Mouse (Mus musculus): ENCODE data around the gene Pepd. TPM values are rescaled to one million over a fixed set of nuclear protein-coding genes. Genes with fewer than 3 reads are reported as not detected.

Pepd gene
- polyA plus RNA-seq (2012; fragmentation: generic; extraction: Trizol), result 82.1 TPM

DNA sequence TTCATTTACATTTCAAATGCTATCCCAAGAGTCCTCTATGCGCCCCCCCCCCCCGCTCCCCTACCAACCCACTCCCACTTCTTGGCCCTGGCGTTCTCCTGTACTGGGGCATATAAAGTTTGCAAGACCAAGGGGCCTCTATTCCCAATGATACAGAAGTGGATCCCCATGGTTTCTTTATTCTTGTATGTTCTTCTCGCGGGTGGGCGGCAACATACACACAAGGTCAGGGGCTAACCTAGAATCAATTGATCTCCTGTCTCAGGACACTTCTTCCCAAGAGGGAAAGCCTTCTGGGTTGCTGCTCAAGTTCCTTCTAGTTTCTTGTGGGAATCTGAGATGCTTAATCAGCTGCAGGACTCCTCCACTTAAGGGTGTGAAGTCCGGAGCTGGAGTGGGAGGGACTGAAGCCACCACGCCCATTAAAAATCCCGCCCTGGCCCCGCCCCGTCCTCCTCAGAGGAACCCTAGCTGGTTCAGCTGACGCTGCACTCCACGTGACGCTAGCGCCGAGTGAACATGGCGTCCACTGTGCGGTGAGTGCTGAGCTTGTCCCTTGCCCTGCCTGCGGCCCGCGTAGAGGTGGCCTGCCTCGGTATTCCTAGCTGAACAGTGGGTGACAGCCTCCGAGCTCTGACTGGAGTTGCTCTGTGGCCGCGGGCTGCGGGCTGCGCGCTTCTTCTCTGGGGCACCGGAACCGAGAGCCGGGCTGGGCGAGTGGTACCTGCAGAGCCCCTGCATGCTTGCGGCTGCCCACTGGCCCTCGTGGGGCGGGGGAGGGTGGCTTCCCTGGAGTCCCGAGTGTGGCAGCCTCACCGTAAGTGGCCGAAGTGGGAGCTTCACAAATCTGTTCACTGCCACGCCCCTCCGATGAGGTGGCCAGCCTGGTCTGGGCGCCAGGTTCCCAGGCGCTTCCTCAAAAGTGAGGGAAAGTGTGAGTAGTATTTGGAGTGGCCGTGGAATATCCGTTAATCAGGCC, at the start of gene Pepd:
Pepd (plus strand) TSS at position 461 of the 979 bp plus-strand sequence.
- Histone ChIP-seq H3K4me2 (ENCODE audit: low read depth) (peak within 1 kb of the TSS; percentile 87), H3K27me3 (ENCODE audit: control insufficient read depth, insufficient read depth, insufficient read length) (no peaks in the 10 kb centered on the region), H3K79me2 (ENCODE audit: control insufficient read depth, insufficient read depth) (peaks cover 20% of the 10 kb centered on the region), H3ac (ENCODE audit: control insufficient read depth, insufficient read length) (peak within 1 kb of the TSS; percentile 18), H3K36me3 (ENCODE audit: control insufficient read depth, insufficient read depth) (no peaks in the 10 kb centered on the region), H3K4me3 (peak within 1 kb of the TSS; percentile 38)
- peak; percentile 94 for TF ChIP-seq POLR2AphosphoS2 (IDR thresholded peaks at IDR 0.05; ENCODE audit: insufficient read length, low read depth)
- TF ChIP-seq E2F4 (IDR thresholded peaks at IDR 0.05; ENCODE audit: insufficient read depth), result no peak
- TF ChIP-seq USF1 (IDR thresholded peaks at IDR 0.05; ENCODE audit: low read depth), result peak; percentile 98
- peak in 1 of 3 experiments; percentile 58 for TF ChIP-seq MYOD1 (IDR thresholded peaks at IDR 0.05; ENCODE audit: control insufficient read depth in 1 of 3, insufficient read length in 2 of 3, low read depth in 2 of 3)
- no peak for TF ChIP-seq TCF3 (IDR thresholded peaks at IDR 0.05; ENCODE audit: insufficient read length, low read depth)
- no peak for TF ChIP-seq MAX (IDR thresholded peaks at IDR 0.05; ENCODE audit: low read depth)
- no peak for TF ChIP-seq CEBPB (IDR thresholded peaks at IDR 0.05; ENCODE audit: insufficient read depth, poor library complexity, severe bottlenecking)
- peak; percentile 51 for TF ChIP-seq REST (IDR thresholded peaks at IDR 0.05; ENCODE audit: insufficient read depth, insufficient read length)
- TF ChIP-seq SRF (IDR thresholded peaks at IDR 0.05; ENCODE audit: control insufficient read depth, insufficient read length, low read depth), result no peak
- TF ChIP-seq TCF12 (IDR thresholded peaks at IDR 0.05; ENCODE audit: insufficient read depth, poor library complexity, severe bottlenecking), result no peak
- TF ChIP-seq POLR2A (IDR thresholded peaks at IDR 0.05; ENCODE audit: insufficient read length, low read depth), result peak; percentile 98
- peak in 2 of 3 experiments; percentile 38 to 61 for TF ChIP-seq MYOG (IDR thresholded peaks at IDR 0.05; ENCODE audit: control insufficient read depth in 1 of 3, insufficient read depth in 1 of 3, insufficient read length in 2 of 3, low read depth in 2 of 3)

DNA sequence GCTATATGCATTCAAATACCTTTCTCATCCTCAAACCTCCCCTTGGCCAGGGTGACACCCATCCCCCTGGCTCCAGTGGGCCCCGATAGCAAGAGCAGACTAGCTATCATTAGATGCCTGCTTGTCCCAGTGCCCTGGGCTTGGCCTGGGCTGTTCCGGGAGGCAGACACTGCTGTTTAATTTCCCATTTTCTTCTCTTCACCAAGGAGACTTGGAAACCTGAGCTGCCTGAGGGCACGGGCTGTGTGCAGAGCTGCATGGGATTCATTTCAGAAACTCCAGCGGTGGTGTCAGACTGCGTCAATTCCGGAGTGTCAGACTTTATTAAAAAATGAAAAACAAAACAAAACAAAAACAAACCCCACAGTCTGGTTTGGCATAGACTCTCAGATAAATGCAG, 44.9 kb upstream of the Pepd start:
- peaks cover 51% of the 10 kb centered on the region for H3K27me3 ChIP-seq (ENCODE audit: control insufficient read depth, insufficient read depth, insufficient read length)
- no peaks in the 10 kb centered on the region for H3K36me3 ChIP-seq (ENCODE audit: control insufficient read depth, insufficient read depth)
- no peak overlapping the region for H3K4me3 ChIP-seq
- H3K4me2 ChIP-seq (ENCODE audit: low read depth), result no peak overlapping the region
- H3K79me2 ChIP-seq (ENCODE audit: control insufficient read depth, insufficient read depth), result no peaks in the 10 kb centered on the region
- no peak overlapping the region for H3ac ChIP-seq (ENCODE audit: control insufficient read depth, insufficient read length)
- TF ChIP-seq POLR2A (IDR thresholded peaks at IDR 0.05; ENCODE audit: insufficient read length, low read depth) (no peak), MAX (IDR thresholded peaks at IDR 0.05; ENCODE audit: low read depth) (no peak)

DNA sequence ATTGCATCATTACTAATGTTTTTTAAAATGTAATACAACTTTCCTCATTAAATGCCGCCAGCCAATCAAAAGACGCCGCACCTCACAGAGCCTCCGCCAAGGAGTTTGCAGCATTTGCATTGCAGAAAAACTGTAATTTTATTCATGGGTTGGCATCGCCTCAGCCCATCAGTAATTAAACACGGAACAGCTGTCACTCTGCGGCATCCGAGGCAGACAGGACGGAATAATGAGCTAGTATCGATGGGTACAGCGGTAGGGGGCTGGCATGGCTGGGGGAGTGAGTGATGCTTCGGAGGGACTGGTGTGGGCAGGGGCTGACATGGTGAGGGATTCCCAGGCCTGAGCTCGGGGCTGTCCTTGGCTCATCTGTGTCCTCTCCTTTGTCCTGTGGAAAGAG, 42.5 kb upstream of the Pepd start:
- Histone ChIP-seq H3K36me3 (ENCODE audit: control insufficient read depth, insufficient read depth) (no peaks in the 10 kb centered on the region), H3K79me2 (ENCODE audit: control insufficient read depth, insufficient read depth) (no peaks in the 10 kb centered on the region), H3K4me2 (ENCODE audit: low read depth) (no peak overlapping the region), H3ac (ENCODE audit: control insufficient read depth, insufficient read length) (no peak overlapping the region), H3K27me3 (ENCODE audit: control insufficient read depth, insufficient read depth, insufficient read length) (peaks cover 40% of the 10 kb centered on the region), H3K4me3 (no peak overlapping the region)
- TF ChIP-seq CEBPB (IDR thresholded peaks at IDR 0.05; ENCODE audit: insufficient read depth, poor library complexity, severe bottlenecking) (no peak), TCF3 (IDR thresholded peaks at IDR 0.05; ENCODE audit: insufficient read length, low read depth) (no peak), MYOG (IDR thresholded peaks at IDR 0.05; ENCODE audit: control insufficient read depth in 1 of 3, insufficient read depth in 1 of 3, insufficient read length in 2 of 3, low read depth in 2 of 3) (no peak), E2F4 (IDR thresholded peaks at IDR 0.05; ENCODE audit: insufficient read depth) (no peak), REST (IDR thresholded peaks at IDR 0.05; ENCODE audit: insufficient read depth, insufficient read length) (no peak), USF1 (IDR thresholded peaks at IDR 0.05; ENCODE audit: low read depth) (no peak), MYOD1 (IDR thresholded peaks at IDR 0.05; ENCODE audit: control insufficient read depth in 1 of 3, insufficient read length in 2 of 3, low read depth in 2 of 3) (no peak), SRF (IDR thresholded peaks at IDR 0.05; ENCODE audit: control insufficient read depth, insufficient read length, low read depth) (no peak), MAX (IDR thresholded peaks at IDR 0.05; ENCODE audit: low read depth) (no peak), TCF12 (IDR thresholded peaks at IDR 0.05; ENCODE audit: insufficient read depth, poor library complexity, severe bottlenecking) (no peak), POLR2AphosphoS2 (IDR thresholded peaks at IDR 0.05; ENCODE audit: insufficient read length, low read depth) (no peak), POLR2A (IDR thresholded peaks at IDR 0.05; ENCODE audit: insufficient read length, low read depth) (no peak)

DNA sequence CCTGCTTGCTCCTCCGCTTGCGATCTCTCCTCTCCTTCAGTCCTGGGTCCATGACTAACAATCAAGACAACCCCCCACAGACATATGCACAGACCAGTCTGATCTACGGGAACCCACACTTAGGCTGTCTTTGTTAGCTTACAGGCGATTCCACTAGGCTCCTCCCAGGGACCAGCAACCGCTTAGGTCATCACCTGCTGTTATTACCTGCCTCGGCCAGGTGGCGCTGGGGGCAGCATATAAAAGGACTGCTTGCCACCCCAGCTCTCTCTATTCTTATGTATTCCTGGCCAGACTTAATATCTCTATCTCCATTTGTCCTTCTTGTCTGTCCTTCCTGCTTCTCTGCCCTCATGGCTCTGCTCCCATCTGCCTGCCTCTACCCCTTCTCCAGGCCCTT, 35.4 kb upstream of the Pepd start:
- no peak overlapping the region for H3K4me2 ChIP-seq (ENCODE audit: low read depth)
- no peak overlapping the region for H3K4me3 ChIP-seq
- no peaks in the 10 kb centered on the region for H3K36me3 ChIP-seq (ENCODE audit: control insufficient read depth, insufficient read depth)
- no peak overlapping the region for H3ac ChIP-seq (ENCODE audit: control insufficient read depth, insufficient read length)
- TF ChIP-seq REST (IDR thresholded peaks at IDR 0.05; ENCODE audit: insufficient read depth, insufficient read length), result no peak
- TF ChIP-seq MYOD1 (IDR thresholded peaks at IDR 0.05; ENCODE audit: control insufficient read depth in 1 of 3, insufficient read length in 2 of 3, low read depth in 2 of 3), result no peak
- TF ChIP-seq MAX (IDR thresholded peaks at IDR 0.05; ENCODE audit: low read depth), result no peak
- TF ChIP-seq USF1 (IDR thresholded peaks at IDR 0.05; ENCODE audit: low read depth), result no peak
- TF ChIP-seq CEBPB (IDR thresholded peaks at IDR 0.05; ENCODE audit: insufficient read depth, poor library complexity, severe bottlenecking), result no peak
- no peak for TF ChIP-seq TCF3 (IDR thresholded peaks at IDR 0.05; ENCODE audit: insufficient read length, low read depth)
- TF ChIP-seq E2F4 (IDR thresholded peaks at IDR 0.05; ENCODE audit: insufficient read depth), result no peak
- TF ChIP-seq MYOG (IDR thresholded peaks at IDR 0.05; ENCODE audit: control insufficient read depth in 1 of 3, insufficient read depth in 1 of 3, insufficient read length in 2 of 3, low read depth in 2 of 3), result no peak
- TF ChIP-seq TCF12 (IDR thresholded peaks at IDR 0.05; ENCODE audit: insufficient read depth, poor library complexity, severe bottlenecking), result no peak
- TF ChIP-seq POLR2AphosphoS2 (IDR thresholded peaks at IDR 0.05; ENCODE audit: insufficient read length, low read depth), result no peak
- TF ChIP-seq POLR2A (IDR thresholded peaks at IDR 0.05; ENCODE audit: insufficient read length, low read depth), result no peak
- TF ChIP-seq SRF (IDR thresholded peaks at IDR 0.05; ENCODE audit: control insufficient read depth, insufficient read length, low read depth), result no peak
- no peaks in the 10 kb centered on the region for H3K79me2 ChIP-seq (ENCODE audit: control insufficient read depth, insufficient read depth)
- H3K27me3 ChIP-seq (ENCODE audit: control insufficient read depth, insufficient read depth, insufficient read length), result peaks cover 6% of the 10 kb centered on the region

Measured in myocyte (in vitro differentiated cells).